Mouse (Mus musculus) heart, embryonic 15.5 days (tissue): ENCODE data around the gene Slc25a25. TPM values are rescaled to one million over a fixed set of nuclear protein-coding genes. Genes with fewer than 3 reads are reported as not detected.

ENCODE experiments used
- ATAC-seq: fragments of 200-750 bp; cut with Nextera tagmentation; replicated peaks from 2 replicates; pipeline ENCODE4 v1.8.0; 2017; ENCODE audit warnings: low read depth, moderate TSS enrichment; ENCODE audit not compliant: insufficient number of reproducible peaks, insufficient read depth, low FRiP score
- H3K27ac ChIP-seq: fragments of 300-500 bp; sonication (generic); 2 replicates; pipeline ENCODE4 v1.5.1; 2015; ENCODE audit warnings: mild to moderate bottlenecking, inconsistent platforms
- H3K27me3 ChIP-seq: fragments of 300-500 bp; sonication (generic); 2 replicates; pipeline ENCODE4 v1.6.1; 2015; ENCODE audit warnings: inconsistent platforms
- H3K36me3 ChIP-seq: fragments of 300-500 bp; sonication (generic); 2 replicates; pipeline ENCODE4 v1.6.1; 2015; ENCODE audit warnings: mild to moderate bottlenecking, inconsistent platforms
- H3K4me1 ChIP-seq: fragments of 300-500 bp; sonication (generic); replicated peaks from 2 replicates; pipeline ENCODE4 v1.6.1; 2015; ENCODE audit warnings: inconsistent platforms
- H3K4me2 ChIP-seq: fragments of 300-500 bp; sonication (generic); 2 replicates; pipeline ENCODE4 v1.6.1; 2015; ENCODE audit warnings: inconsistent platforms, mild to moderate bottlenecking, moderate library complexity
- H3K4me3 ChIP-seq: fragments of 300-500 bp; sonication (generic); 2 replicates; pipeline ENCODE4 v1.5.1; 2015; ENCODE audit warnings: mild to moderate bottlenecking, inconsistent platforms
- H3K9ac ChIP-seq: fragments of 300-500 bp; sonication (generic); 2 replicates; pipeline ENCODE4 v1.6.1; 2015; ENCODE audit warnings: mild to moderate bottlenecking, inconsistent platforms
- H3K9me3 ChIP-seq: fragments of 300-500 bp; sonication (generic); replicated peaks from 2 replicates; pipeline ENCODE4 v1.6.1; 2016; ENCODE audit warnings: inconsistent platforms
- WGBS: fragments of 180-500 bp; shearing (Covaris S2); methylation state at CpG from one replicate; pipeline ENCODE4 v1.1.7; 2015; ENCODE audit warnings: mixed read lengths; 5-methylcytosine and 5-hydroxymethylcytosine counted together
- polyA plus RNA-seq: library from polyadenylated mRNA; unstranded; fragments of >200 nt; fragmentation: Nextera tagmentation; extraction: Ambion mirVana; gene quantifications from 2 replicates; pipeline ENCODE4 v1.2.1, GENCODE M21; 2015

Gene Slc25a25
- polyA plus RNA-seq, 1 experiment from 2014 or later = 9.1 TPM

- H3K36me3 ChIP-seq = peaks cover 52% of the 10 kb centered on the region
Measured at GRCm38 (mm10) chr2:32415801-32416200, 35.4 kb downstream of the Slc25a25 start.

GRCm38 (mm10) chr2:32413936-32414335, 37.3 kb downstream of the Slc25a25 start:
- 50% methylated on average over 5 of the region's 5 CpGs for WGBS
- Histone ChIP-seq H3K9ac (no peak overlapping the region), H3K27me3 (no peaks in the 10 kb centered on the region), H3K27ac (no peak overlapping the region), H3K4me2 (no peak overlapping the region), H3K4me3 (no peak overlapping the region), H3K36me3 (peaks cover 38% of the 10 kb centered on the region), H3K4me1 (no peaks in the 10 kb centered on the region; the same call in 1 of the 2 replicates), H3K9me3 (no peaks in the 10 kb centered on the region)
- no peak for ATAC-seq

More at GRCm38 (mm10) chr2:32415801-32416200, 35.4 kb downstream of the Slc25a25 start:
- no peak overlapping the region for H3K27ac ChIP-seq
- H3K9ac ChIP-seq = no peak overlapping the region
- no peak for ATAC-seq
- no peaks in the 10 kb centered on the region for H3K9me3 ChIP-seq
- H3K4me3 ChIP-seq = no peak overlapping the region
- WGBS = 91% methylated on average over 12 of the region's 12 CpGs
- no peaks in the 10 kb centered on the region for H3K27me3 ChIP-seq
- no peak overlapping the region for H3K4me2 ChIP-seq
- no peaks in the 10 kb centered on the region; the same call in 1 of the 2 replicates for H3K4me1 ChIP-seq

- no peak overlapping the region for H3K4me2 ChIP-seq
- WGBS = 85% methylated on average over 6 of the region's 6 CpGs
- H3K27me3 ChIP-seq = no peaks in the 10 kb centered on the region
- H3K4me1 ChIP-seq = no peaks in the 10 kb centered on the region
- no peak for ATAC-seq
- no peak overlapping the region for H3K27ac ChIP-seq
- H3K36me3 ChIP-seq = peaks cover 28% of the 10 kb centered on the region
- H3K4me3 ChIP-seq = no peak overlapping the region
- no peak overlapping the region for H3K9ac ChIP-seq
- no peaks in the 10 kb centered on the region for H3K9me3 ChIP-seq
Measured at GRCm38 (mm10) chr2:32412742-32413531, 38.3 kb downstream of the Slc25a25 start.

- Histone ChIP-seq H3K27me3 (no peaks in the 10 kb centered on the region), H3K4me1 (no peaks in the 10 kb centered on the region), H3K27ac (no peak overlapping the region), H3K9me3 (no peaks in the 10 kb centered on the region), H3K36me3 (peaks cover 13% of the 10 kb centered on the region), H3K4me2 (no peak overlapping the region), H3K4me3 (no peak overlapping the region), H3K9ac (no peak overlapping the region)
- no peak for ATAC-seq
- 80% methylated on average over 7 of the region's 7 CpGs for WGBS
Measured at GRCm38 (mm10) chr2:32411407-32411806, 39.8 kb downstream of the Slc25a25 start.

GRCm38 (mm10) chr2:32408429-32409424, 42.5 kb downstream of the Slc25a25 start:
- H3K9ac ChIP-seq = no peak overlapping the region
- ATAC-seq = no peak

GRCm38 (mm10) chr2:32407144-32407824, 44.0 kb downstream of the Slc25a25 start:
- H3K4me3 ChIP-seq = no peak overlapping the region
- no peak for ATAC-seq
- H3K9ac ChIP-seq = no peak overlapping the region
- no peaks in the 10 kb centered on the region for H3K9me3 ChIP-seq
- H3K4me1 ChIP-seq = no peaks in the 10 kb centered on the region
- no peak overlapping the region for H3K27ac ChIP-seq
- peaks cover 1% of the 10 kb centered on the region; the same call in 1 of the 2 replicates for H3K36me3 ChIP-seq
- 73% methylated on average over 7 of the region's 7 CpGs for WGBS
- H3K4me2 ChIP-seq = no peak overlapping the region
- H3K27me3 ChIP-seq = no peaks in the 10 kb centered on the region

More at GRCm38 (mm10) chr2:32408429-32409424, 42.5 kb downstream of the Slc25a25 start:
- no peaks in the 10 kb centered on the region for H3K9me3 ChIP-seq
- no peak overlapping the region for H3K27ac ChIP-seq
- WGBS = 60% methylated on average over 25 of the region's 25 CpGs
- no peaks in the 10 kb centered on the region for H3K36me3 ChIP-seq
- H3K27me3 ChIP-seq = no peaks in the 10 kb centered on the region
- H3K4me2 ChIP-seq = no peak overlapping the region
- H3K4me1 ChIP-seq = no peaks in the 10 kb centered on the region
- H3K4me3 ChIP-seq = no peak overlapping the region

GRCm38 (mm10) chr2:32404663-32405062, 46.6 kb downstream of the Slc25a25 start:
- no peak overlapping the region for H3K4me3 ChIP-seq
- no peak overlapping the region for H3K4me2 ChIP-seq
- no peaks in the 10 kb centered on the region for H3K9me3 ChIP-seq
- H3K27ac ChIP-seq = no peak overlapping the region
- H3K27me3 ChIP-seq = no peaks in the 10 kb centered on the region
- H3K36me3 ChIP-seq = peaks cover 24% of the 10 kb centered on the region; the same call in 1 of the 2 replicates
- H3K9ac ChIP-seq = no peak overlapping the region
- peak; percentile 31; the same call in 1 of the 2 replicates for ATAC-seq
- H3K4me1 ChIP-seq = no peaks in the 10 kb centered on the region
- WGBS = 19% methylated on average over 2 of the region's 2 CpGs

DNA sequence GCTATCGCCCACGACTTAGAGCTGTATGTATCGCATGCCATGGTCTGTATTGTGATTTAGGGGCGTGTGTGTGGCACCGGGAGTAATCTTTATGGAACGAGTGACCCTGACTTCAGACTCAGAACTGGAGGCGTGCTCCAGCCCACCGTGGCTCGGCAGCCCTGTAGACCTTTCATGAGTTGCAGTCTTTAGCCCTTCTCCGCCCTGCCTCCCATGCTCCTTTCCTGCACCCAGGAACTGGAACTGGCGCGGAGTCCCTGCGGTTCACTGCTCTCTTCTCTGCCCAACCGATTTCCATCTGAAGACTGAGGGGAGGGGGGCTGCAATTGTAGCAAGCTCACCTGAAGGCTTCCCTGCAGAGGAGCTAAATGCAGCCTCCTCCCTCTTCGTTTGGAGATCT, 54.5 kb downstream of the Slc25a25 start:
- Histone ChIP-seq H3K9me3 (no peaks in the 10 kb centered on the region), H3K27ac (peak overlapping the region; percentile 94)
- 0% methylated on average over 15 of the region's 15 CpGs for WGBS

DNA sequence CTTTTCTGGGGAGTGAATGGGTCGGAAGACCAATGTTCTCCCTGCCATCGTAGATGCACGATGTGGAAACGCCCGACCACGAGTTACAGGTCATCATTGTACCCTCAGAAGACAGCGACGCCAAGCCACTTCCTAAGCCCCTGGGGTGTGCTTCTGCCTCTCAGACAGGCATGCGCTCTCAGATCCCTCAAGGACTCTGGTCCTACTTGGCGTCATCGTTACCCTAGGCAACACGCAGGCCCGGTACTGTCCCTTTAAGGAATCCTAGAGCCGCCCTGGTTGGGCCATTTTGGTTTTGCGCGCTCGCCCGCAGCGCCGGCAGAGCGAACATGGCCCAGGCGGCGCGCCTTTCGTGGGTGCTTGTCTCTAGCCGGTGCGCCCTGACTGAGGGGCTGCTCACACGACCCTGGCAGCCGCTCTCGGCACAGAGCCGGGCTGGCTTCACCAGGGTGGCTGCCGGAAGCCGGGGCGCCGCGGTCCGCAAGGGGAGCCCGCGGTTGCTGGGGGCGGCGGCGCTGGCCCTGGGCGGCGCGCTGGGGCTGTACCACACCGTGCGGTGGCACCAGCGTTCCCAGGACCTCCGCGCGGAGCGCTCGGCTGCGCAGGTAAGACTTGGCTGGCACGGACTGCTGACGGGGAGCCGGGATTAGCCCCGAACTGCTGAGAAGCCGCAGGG, 55.2 kb downstream of the Slc25a25 start:
- H3K9me3 ChIP-seq = no peaks in the 10 kb centered on the region
- no peaks in the 10 kb centered on the region for H3K27me3 ChIP-seq
- peaks cover 16% of the 10 kb centered on the region; the same call in 1 of the 2 replicates for H3K36me3 ChIP-seq
- H3K4me1 ChIP-seq = peaks cover 29% of the 10 kb centered on the region
- peak overlapping the region; percentile 92 for H3K9ac ChIP-seq
- peak; percentile 93 for ATAC-seq
- peak overlapping the region; percentile 96 for H3K4me2 ChIP-seq
- WGBS = under 1% methylated on average over 59 of the region's 59 CpGs
- H3K4me3 ChIP-seq = peak overlapping the region; percentile 79
- peak overlapping the region; percentile 94 for H3K27ac ChIP-seq

More for the DNA sequence above, 54.5 kb downstream of the Slc25a25 start:
- peaks cover 21% of the 10 kb centered on the region; the same call in 1 of the 2 replicates for H3K36me3 ChIP-seq
- peak overlapping the region; percentile 96 for H3K4me2 ChIP-seq
- H3K4me3 ChIP-seq = peak overlapping the region; percentile 79
- peaks cover 29% of the 10 kb centered on the region for H3K4me1 ChIP-seq
- no peaks in the 10 kb centered on the region for H3K27me3 ChIP-seq
- ATAC-seq = no peak
- peak overlapping the region; percentile 92 for H3K9ac ChIP-seq

GRCm38 (mm10) chr2:32395484-32395945, 55.7 kb downstream of the Slc25a25 start, which contains the start of gene Ptges2:
TSS of gene Ptges2 (plus strand) at chr2:32395896.
- H3K4me2 ChIP-seq = peak within 1 kb of the TSS; percentile 96
- no peaks in the 10 kb centered on the region for H3K9me3 ChIP-seq
- peak; percentile 89 for ATAC-seq
- H3K27me3 ChIP-seq = no peaks in the 10 kb centered on the region
- H3K4me3 ChIP-seq = peak within 1 kb of the TSS; percentile 79
- H3K36me3 ChIP-seq = peaks cover 10% of the 10 kb centered on the region; the same call in 1 of the 2 replicates
- peaks cover 29% of the 10 kb centered on the region for H3K4me1 ChIP-seq
- peak within 1 kb of the TSS; percentile 94 for H3K27ac ChIP-seq
- H3K9ac ChIP-seq = peak within 1 kb of the TSS; percentile 92
- WGBS = under 1% methylated on average over 31 of the region's 31 CpGs
